Mouse (Mus musculus) intestine, postnatal 0 days (tissue): ENCODE data around the gene Aadac. TPM values are rescaled to one million over a fixed set of nuclear protein-coding genes. Genes with fewer than 3 reads are reported as not detected.
A peak's percentile ranks its signal among the peaks of the same experiment; 100 is the strongest.

ENCODE experiments used
- ATAC-seq: fragments of 200-750 bp; cut with Nextera tagmentation; 2 replicates; pipeline ENCODE4 v1.8.0; 2017; ENCODE audit warnings: mild to moderate bottlenecking, moderate TSS enrichment, moderate library complexity
- H3K27ac ChIP-seq: fragments of 300-500 bp; sonication (generic); 2 replicates; pipeline ENCODE4 v1.5.1; 2014; ENCODE audit warnings: mild to moderate bottlenecking, low read depth, low read length, moderate library complexity
- H3K27me3 ChIP-seq: fragments of 300-500 bp; sonication (generic); replicated peaks from 2 replicates; pipeline ENCODE4 v1.6.1; 2014; ENCODE audit warnings: low read length, mixed read lengths; ENCODE audit not compliant: control insufficient read depth, insufficient read depth
- H3K36me3 ChIP-seq: fragments of 300-500 bp; sonication (generic); 2 replicates; pipeline ENCODE4 v1.6.1; 2014; ENCODE audit warnings: mild to moderate bottlenecking, moderate library complexity; ENCODE audit not compliant: control insufficient read depth, insufficient read depth
- H3K4me1 ChIP-seq: fragments of 300-500 bp; sonication (generic); replicated peaks from 2 replicates; pipeline ENCODE4 v1.6.1; 2014; ENCODE audit warnings: antibody characterized with exemption, low read length, mixed read lengths; ENCODE audit not compliant: control insufficient read depth, insufficient read depth
- H3K4me2 ChIP-seq: fragments of 300-500 bp; sonication (generic); replicated peaks from 2 replicates; pipeline ENCODE4 v1.6.1; 2014; ENCODE audit warnings: low read depth, mild to moderate bottlenecking, moderate library complexity
- H3K4me3 ChIP-seq: fragments of 300-500 bp; sonication (generic); 2 replicates; pipeline ENCODE4 v1.5.1; 2014; ENCODE audit warnings: low read depth, low read length
- H3K9ac ChIP-seq: fragments of 300-500 bp; sonication (generic); 2 replicates; pipeline ENCODE4 v1.6.1; 2014; ENCODE audit warnings: mild to moderate bottlenecking, low read depth, low read length
- H3K9me3 ChIP-seq: fragments of 300-500 bp; sonication (generic); 2 replicates; pipeline ENCODE4 v1.6.1; 2016; ENCODE audit warnings: mixed run types; ENCODE audit not compliant: control insufficient read depth
- CTCF ChIP-seq: sonication (generic); IDR thresholded peaks from 2 replicates; pipeline ENCODE4 v1.5.1; 2016; ENCODE audit warnings: low read depth, mild to moderate bottlenecking, control low read depth, antibody characterized with exemption, moderate library complexity
- WGBS: fragments of 180-500 bp; shearing (Covaris S2); extraction: QIAGEN DNeasy Blood & Tissue Kit; methylation state at CpG from one replicate; pipeline ENCODE4 v1.1.7; 2014; 5-methylcytosine and 5-hydroxymethylcytosine counted together
- polyA plus RNA-seq: library from polyadenylated mRNA; unstranded; fragments of >200 nt; fragmentation: Nextera tagmentation; extraction: Ambion mirVana; gene quantifications from 2 replicates; pipeline ENCODE4 v1.2.1, GENCODE M21; 2015

Gene Aadac
- polyA plus RNA-seq, 1 experiment from 2014 or later, result 203 TPM

- TF ChIP-seq CTCF, result no peak
- Histone ChIP-seq H3K4me2 (no peak overlapping the region), H3K36me3 (no peaks in the 10 kb centered on the region), H3K27me3 (no peaks in the 10 kb centered on the region), H3K9me3 (no peaks in the 10 kb centered on the region), H3K4me1 (0 out of 2 replicates have a peak, but pooled peaks cover 4% of the 10 kb centered on the region), H3K9ac (no peak overlapping the region), H3K27ac (no peak overlapping the region), H3K4me3 (no peak overlapping the region)
- ATAC-seq, result no peak
- 87% methylated on average over 2 of the region's 2 CpGs for WGBS
Observed at GRCm38 (mm10) chr3:60053931-60054330, 28.4 kb downstream of the Aadac start.

DNA sequence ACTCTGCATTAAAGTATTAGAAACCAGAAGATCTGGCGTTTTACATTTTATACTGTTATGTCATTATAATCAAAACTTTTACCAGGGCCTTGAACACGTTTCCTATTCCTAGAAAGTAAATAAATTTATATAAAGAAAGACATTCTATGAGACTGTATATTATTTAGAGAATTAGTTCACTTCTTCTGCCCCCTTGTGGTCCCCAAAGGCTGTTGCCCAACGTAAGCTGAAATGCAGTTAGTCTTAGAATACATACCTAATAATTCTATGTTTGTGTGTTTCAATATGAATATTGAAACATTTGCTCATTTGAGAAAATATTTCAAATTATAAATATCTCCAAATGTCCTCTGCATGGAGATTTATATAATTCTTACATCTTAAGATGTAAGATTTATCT lies 30.9 kb downstream of the Aadac start:
- Histone ChIP-seq H3K4me3 (no peak overlapping the region), H3K27me3 (no peaks in the 10 kb centered on the region), H3K9me3 (no peaks in the 10 kb centered on the region), H3K9ac (no peak overlapping the region), H3K36me3 (no peaks in the 10 kb centered on the region), H3K4me2 (no peak overlapping the region), H3K27ac (no peak overlapping the region), H3K4me1 (0 out of 2 replicates have a peak, but pooled peaks cover 4% of the 10 kb centered on the region)
- WGBS, result 23% methylated on average over 3 of the region's 3 CpGs
- no peak for ATAC-seq
- TF ChIP-seq CTCF, result peak; percentile 69

- TF ChIP-seq CTCF, result no peak
- Histone ChIP-seq H3K4me1 (0 out of 2 replicates have a peak, but pooled peaks cover 4% of the 10 kb centered on the region), H3K36me3 (no peaks in the 10 kb centered on the region), H3K9ac (no peak overlapping the region), H3K27ac (no peak overlapping the region), H3K27me3 (no peaks in the 10 kb centered on the region), H3K4me3 (no peak overlapping the region), H3K4me2 (no peak overlapping the region), H3K9me3 (no peaks in the 10 kb centered on the region)
- peak; percentile 83 for ATAC-seq
- 64% methylated on average over 2 of the region's 2 CpGs for WGBS
Observed at GRCm38 (mm10) chr3:60057070-60057808, 31.7 kb downstream of the Aadac start.

GRCm38 (mm10) chr3:60057809-60058082 lies 32.2 kb downstream of the Aadac start:
- Histone ChIP-seq H3K27ac (peak overlapping the region; percentile 36; the same call in 1 of the 2 replicates), H3K4me3 (no peak overlapping the region), H3K4me1 (0 out of 2 replicates have a peak, but pooled peaks cover 4% of the 10 kb centered on the region), H3K9ac (no peak overlapping the region), H3K36me3 (no peaks in the 10 kb centered on the region), H3K9me3 (no peaks in the 10 kb centered on the region), H3K4me2 (no peak overlapping the region), H3K27me3 (no peaks in the 10 kb centered on the region)
- no peak for TF ChIP-seq CTCF
- no peak; the same call in 1 of the 2 replicates for ATAC-seq
- 33% methylated on average over 1 of the region's 1 CpGs for WGBS

- Histone ChIP-seq H3K4me1 (no peaks in the 10 kb centered on the region), H3K4me2 (no peak overlapping the region), H3K27ac (no peak overlapping the region), H3K9me3 (no peaks in the 10 kb centered on the region), H3K9ac (no peak overlapping the region), H3K36me3 (no peaks in the 10 kb centered on the region), H3K27me3 (no peaks in the 10 kb centered on the region), H3K4me3 (no peak overlapping the region)
- 73% methylated on average over 1 of the region's 1 CpGs for WGBS
- TF ChIP-seq CTCF, result no peak
- no peak for ATAC-seq
Observed at GRCm38 (mm10) chr3:60078883-60079415, 53.4 kb downstream of the Aadac start.

DNA sequence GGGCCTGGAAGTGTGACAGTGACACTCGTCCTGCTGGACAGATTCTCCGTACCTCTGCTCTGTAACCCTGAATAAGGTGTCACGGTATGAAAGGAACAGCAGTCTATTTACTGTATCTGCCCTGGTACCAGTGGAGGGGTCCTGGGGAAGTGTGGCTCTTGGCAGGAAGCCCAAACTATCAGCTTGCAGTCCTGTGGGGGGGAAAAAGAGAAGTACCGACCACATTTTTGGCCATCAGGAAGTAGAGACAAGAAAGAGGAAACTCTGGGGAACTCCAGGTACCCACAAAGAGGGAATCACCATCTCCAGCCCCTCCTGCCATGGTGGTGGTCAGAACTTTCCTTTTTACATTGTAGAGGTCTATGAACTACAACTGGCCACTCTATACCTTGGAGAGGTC lies 55.1 kb downstream of the Aadac start:
- Histone ChIP-seq H3K4me3 (no peak overlapping the region), H3K4me2 (no peak overlapping the region), H3K36me3 (no peaks in the 10 kb centered on the region), H3K9me3 (no peaks in the 10 kb centered on the region), H3K27ac (no peak overlapping the region), H3K27me3 (no peaks in the 10 kb centered on the region), H3K9ac (no peak overlapping the region), H3K4me1 (no peaks in the 10 kb centered on the region)
- TF ChIP-seq CTCF, result no peak
- 61% methylated on average over 4 of the region's 4 CpGs for WGBS
- no peak for ATAC-seq
